Mouse (Mus musculus) hindbrain, embryonic 16.5 days (tissue): Measurements from ENCODE around the gene Mrpl4. TPM values are rescaled to one million over a fixed set of nuclear protein-coding genes. Genes with fewer than 3 reads are reported as not detected.
A peak's percentile ranks its signal among the peaks of the same experiment; 100 is the strongest.
"Not testable (repeated sequence)": the region's sequence is repeated elsewhere in the genome, so short reads cannot be mapped to it uniquely, and the experiment has no call there.

Source experiments
- ATAC-seq: fragments of 200-750 bp; cut with Nextera tagmentation; 2 replicates; pipeline ENCODE4 v1.8.0; 2017; ENCODE audit warnings: moderate TSS enrichment, moderate library complexity
- H3K27ac ChIP-seq: fragments of 300-500 bp; sonication (generic); 2 replicates; pipeline ENCODE4 v1.5.1; 2014; ENCODE audit warnings: low read depth, mild to moderate bottlenecking, control low read depth, low read length, moderate library complexity
- H3K27me3 ChIP-seq: fragments of 300-500 bp; sonication (generic); replicated peaks from 2 replicates; pipeline ENCODE4 v1.6.1; 2014; ENCODE audit warnings: low read length; ENCODE audit not compliant: control insufficient read depth, insufficient read depth
- H3K36me3 ChIP-seq: fragments of 300-500 bp; sonication (generic); 2 replicates; pipeline ENCODE4 v1.6.1; 2014; ENCODE audit warnings: mild to moderate bottlenecking, low read length, moderate library complexity, mixed read lengths; ENCODE audit not compliant: control insufficient read depth, insufficient read depth
- H3K4me1 ChIP-seq: fragments of 300-500 bp; sonication (generic); 2 replicates; pipeline ENCODE4 v1.6.1; 2014; ENCODE audit warnings: low read depth, low read length; ENCODE audit not compliant: control insufficient read depth, insufficient read depth
- H3K4me2 ChIP-seq: fragments of 300-500 bp; sonication (generic); 2 replicates; pipeline ENCODE4 v1.6.1; 2014; ENCODE audit warnings: mild to moderate bottlenecking, low read length, control low read depth, moderate library complexity
- H3K4me3 ChIP-seq: fragments of 300-500 bp; sonication (generic); 2 replicates; pipeline ENCODE4 v1.5.1; 2014; ENCODE audit warnings: mild to moderate bottlenecking, low read length, control low read depth, moderate library complexity
- H3K9ac ChIP-seq: fragments of 300-500 bp; sonication (generic); 2 replicates; pipeline ENCODE4 v1.6.1; 2014; ENCODE audit warnings: low read depth, mild to moderate bottlenecking, control low read depth, low read length, moderate library complexity
- H3K9me3 ChIP-seq: fragments of 300-500 bp; sonication (generic); 2 replicates; pipeline ENCODE4 v1.6.1; 2014; ENCODE audit warnings: mild to moderate bottlenecking, low read length, moderate library complexity; ENCODE audit not compliant: control insufficient read depth
- WGBS: fragments of 180-500 bp; shearing (Covaris S2); extraction: QIAGEN DNeasy Blood & Tissue Kit; methylation state at CpG from one replicate; pipeline ENCODE4 v1.1.7; 2014; 5-methylcytosine and 5-hydroxymethylcytosine counted together
- polyA plus RNA-seq: library from polyadenylated mRNA; unstranded; fragments of >200 nt; fragmentation: Nextera tagmentation; extraction: Ambion mirVana; gene quantifications from 2 replicates; pipeline ENCODE4 v1.2.1, GENCODE M21; 2015

Gene Mrpl4
- polyA plus RNA-seq, 1 experiment from 2014 or later, result 114 TPM

- Histone ChIP-seq H3K27me3 (peaks cover 15% of the 10 kb centered on the region), H3K36me3 (peaks cover 26% of the 10 kb centered on the region)
- H3K4me3 ChIP-seq, H3K9ac ChIP-seq, H3K9me3 ChIP-seq, ATAC-seq, H3K27ac ChIP-seq, H3K4me2 ChIP-seq, H3K4me1 ChIP-seq: not testable (repeated sequence)
- 76% methylated on average over 9 of the region's 9 CpGs for WGBS
Measured at GRCm38 (mm10) chr9:21010939-21011541, 8.5 kb downstream of the Mrpl4 start.

DNA sequence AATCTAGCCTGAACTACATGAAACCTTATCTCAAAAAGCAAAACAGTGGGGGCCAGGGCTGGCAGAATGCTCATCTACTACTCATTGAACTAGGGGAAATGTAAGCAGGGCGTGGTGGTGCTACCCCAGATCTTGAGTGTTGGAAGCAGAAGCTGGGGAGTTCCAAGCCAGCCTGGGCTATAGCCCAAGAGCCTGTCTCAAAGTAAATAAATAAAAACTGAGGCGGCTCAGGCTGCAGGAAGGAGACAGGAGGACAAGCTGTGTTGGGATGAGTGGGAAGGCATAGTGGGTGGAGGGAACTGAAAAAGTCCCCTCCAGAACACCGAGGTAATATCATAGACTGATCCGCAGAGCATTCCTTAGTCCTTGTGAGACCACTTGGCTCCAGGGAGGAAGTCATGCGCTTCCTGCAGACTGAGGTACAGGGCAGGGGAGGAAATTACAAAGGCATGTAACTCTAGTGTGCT, 9.3 kb downstream of the Mrpl4 start:
- H3K4me1 ChIP-seq, result no peaks in the 10 kb centered on the region
- H3K36me3 ChIP-seq, result peaks cover 20% of the 10 kb centered on the region
- no peak for ATAC-seq
- 70% methylated on average over 5 of the region's 5 CpGs for WGBS
- H3K9me3 ChIP-seq, result no peaks in the 10 kb centered on the region
- no peak overlapping the region for H3K27ac ChIP-seq
- no peak overlapping the region for H3K4me2 ChIP-seq
- H3K27me3 ChIP-seq, result peaks cover 22% of the 10 kb centered on the region
- H3K9ac ChIP-seq, result no peak overlapping the region
- no peak overlapping the region for H3K4me3 ChIP-seq

- Histone ChIP-seq H3K4me2 (no peak overlapping the region), H3K9ac (no peak overlapping the region), H3K27me3 (peaks cover 26% of the 10 kb centered on the region), H3K4me3 (no peak overlapping the region), H3K36me3 (peaks cover 15% of the 10 kb centered on the region), H3K27ac (no peak overlapping the region), H3K4me1 (no peaks in the 10 kb centered on the region), H3K9me3 (no peaks in the 10 kb centered on the region)
- ATAC-seq, result no peak
- 50% methylated on average over 1 of the region's 1 CpGs for WGBS
Measured at GRCm38 (mm10) chr9:21012368-21012767, 9.8 kb downstream of the Mrpl4 start.

GRCm38 (mm10) chr9:21014691-21015570, 12.4 kb downstream of the Mrpl4 start:
- Histone ChIP-seq H3K36me3 (no peaks in the 10 kb centered on the region), H3K4me1 (no peaks in the 10 kb centered on the region), H3K27ac (no peak overlapping the region), H3K4me2 (peak overlapping the region; percentile 42), H3K9me3 (no peaks in the 10 kb centered on the region), H3K27me3 (peaks cover 39% of the 10 kb centered on the region), H3K9ac (peak overlapping the region; percentile 8; the same call in 1 of the 2 replicates), H3K4me3 (peak overlapping the region; percentile 19)
- WGBS, result 3% methylated on average over 29 of the region's 29 CpGs
- ATAC-seq, result no peak

GRCm38 (mm10) chr9:21015571-21016130, 13.1 kb downstream of the Mrpl4 start, which contains the start of gene Icam1:
Icam1 (plus strand) TSS chr9:21015985.
- H3K9ac ChIP-seq, result peak within 1 kb of the TSS; percentile 8; the same call in 1 of the 2 replicates
- no peak for ATAC-seq
- H3K36me3 ChIP-seq, result no peaks in the 10 kb centered on the region
- H3K27ac ChIP-seq, result no peak within 1 kb of the TSS
- no peaks in the 10 kb centered on the region for H3K4me1 ChIP-seq
- under 1% methylated on average over 30 of the region's 30 CpGs for WGBS
- H3K4me3 ChIP-seq, result peak within 1 kb of the TSS; percentile 19
- no peaks in the 10 kb centered on the region for H3K9me3 ChIP-seq
- peak within 1 kb of the TSS; percentile 42 for H3K4me2 ChIP-seq
- peaks cover 39% of the 10 kb centered on the region for H3K27me3 ChIP-seq

DNA sequence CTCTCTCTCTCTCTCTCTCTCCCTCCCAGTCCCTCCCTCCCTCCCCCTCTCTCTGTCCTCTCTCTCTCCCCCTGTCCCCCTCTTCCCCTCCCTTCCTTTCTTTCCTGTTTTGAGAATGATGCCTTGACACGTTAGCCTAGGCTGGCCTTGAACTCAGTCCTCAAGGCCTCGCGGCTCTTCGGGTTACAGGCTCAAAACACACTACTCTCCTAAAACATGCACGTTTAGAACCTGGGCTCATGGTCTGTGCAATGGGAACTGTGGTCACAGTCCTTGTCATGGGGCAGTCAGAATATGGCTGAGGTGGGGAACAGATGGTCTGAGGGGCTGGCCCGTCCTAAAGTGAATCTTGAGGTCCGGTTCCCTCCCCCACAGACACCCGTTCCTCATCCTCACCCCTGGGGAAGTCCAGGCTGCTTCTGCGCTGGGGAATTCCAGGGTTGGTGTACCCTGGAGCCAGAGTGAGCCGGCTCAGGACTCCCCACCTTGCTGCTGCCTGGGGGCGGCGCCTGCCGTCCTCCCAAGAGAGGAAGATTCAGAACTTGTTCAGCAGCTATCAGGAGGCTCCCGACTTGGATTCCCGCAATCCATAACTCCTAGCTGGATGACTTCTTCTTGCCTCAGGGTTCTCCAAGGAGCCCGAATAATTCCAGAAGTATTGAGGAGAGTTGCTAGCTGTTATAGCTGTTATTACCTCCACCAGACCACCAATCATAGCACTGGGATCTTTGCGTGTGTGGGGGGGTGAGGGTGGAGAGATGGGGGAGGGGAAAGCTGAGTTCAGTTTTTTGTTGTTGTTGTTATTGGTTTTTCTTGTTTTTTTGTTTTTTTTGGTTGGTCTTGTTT, 14.0 kb downstream of the Mrpl4 start:
- Histone ChIP-seq H3K4me3 (peak overlapping the region; percentile 19; the same call in 1 of the 2 replicates), H3K4me2 (peak overlapping the region; percentile 10; the same call in 1 of the 2 replicates), H3K27ac (no peak overlapping the region), H3K36me3 (no peaks in the 10 kb centered on the region), H3K4me1 (no peaks in the 10 kb centered on the region), H3K27me3 (peaks cover 39% of the 10 kb centered on the region), H3K9ac (no peak overlapping the region), H3K9me3 (no peaks in the 10 kb centered on the region)
- WGBS, result 5% methylated on average over 17 of the region's 17 CpGs
- ATAC-seq, result no peak

DNA sequence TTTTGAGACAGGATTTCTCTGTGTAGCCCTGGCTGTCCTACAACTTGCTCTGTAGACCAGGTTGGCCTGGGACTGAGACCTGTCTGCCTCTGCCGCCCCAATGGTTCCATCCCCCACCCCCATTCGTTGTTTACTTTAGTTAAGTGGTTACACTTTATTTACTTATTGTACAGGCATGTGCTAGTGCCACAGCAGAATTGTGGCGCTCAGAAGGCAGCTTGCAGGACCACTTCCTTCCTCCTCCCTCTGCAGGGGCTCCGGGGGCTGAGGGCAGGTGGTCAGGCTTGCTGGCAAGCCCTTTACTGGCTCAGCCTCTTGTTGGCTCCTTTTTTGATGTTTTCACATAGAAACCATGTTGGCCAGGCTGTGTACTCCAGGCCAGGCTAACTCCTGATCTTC, 14.6 kb downstream of the Mrpl4 start:
- Histone ChIP-seq H3K36me3 (no peaks in the 10 kb centered on the region), H3K4me1 (no peaks in the 10 kb centered on the region), H3K9ac (no peak overlapping the region), H3K27me3 (peaks cover 39% of the 10 kb centered on the region), H3K4me2 (no peak overlapping the region), H3K27ac (no peak overlapping the region), H3K4me3 (no peak overlapping the region), H3K9me3 (no peaks in the 10 kb centered on the region)
- WGBS, result 33% methylated on average over 4 of the region's 4 CpGs
- no peak for ATAC-seq

DNA sequence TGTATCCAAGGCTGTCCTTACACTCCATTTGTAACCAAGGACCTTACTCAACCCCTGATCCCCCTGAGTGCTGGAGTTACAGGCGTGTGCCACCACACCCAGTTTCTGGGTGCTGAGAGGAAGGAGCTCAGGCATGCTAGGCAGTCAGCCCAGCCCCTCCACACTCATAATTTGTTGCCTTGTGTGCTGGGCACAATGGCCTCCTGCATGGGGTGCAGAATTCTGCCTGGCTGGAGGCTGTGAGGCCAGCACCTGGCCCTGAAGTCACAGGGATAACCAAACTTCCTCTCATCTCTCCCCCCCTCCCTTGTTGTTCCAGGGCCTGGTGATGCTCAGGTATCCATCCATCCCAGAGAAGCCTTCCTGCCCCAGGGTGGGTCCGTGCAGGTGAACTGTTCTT, 16.1 kb downstream of the Mrpl4 start:
- no peaks in the 10 kb centered on the region for H3K4me1 ChIP-seq
- no peak for ATAC-seq
- no peak overlapping the region for H3K9ac ChIP-seq
- WGBS, result 86% methylated on average over 2 of the region's 2 CpGs
- H3K27me3 ChIP-seq, result peaks cover 39% of the 10 kb centered on the region
- H3K9me3 ChIP-seq, result no peaks in the 10 kb centered on the region
- H3K27ac ChIP-seq, result no peak overlapping the region
- no peaks in the 10 kb centered on the region for H3K36me3 ChIP-seq
- H3K4me3 ChIP-seq, result no peak overlapping the region
- H3K4me2 ChIP-seq, result no peak overlapping the region
